Mouse (Mus musculus): ENCODE results near the gene Dctn1. TPM values are rescaled to one million over a fixed set of nuclear protein-coding genes. Genes with fewer than 3 reads are reported as not detected.

Dctn1 gene
- polyA plus RNA-seq, 1 experiment from 2014 or later = 158 TPM

GRCm38 (mm10) chr6:83142886-83143285 is 22.8 kb upstream of the Dctn1 start:
- no peak overlapping the region for H3K4me3 ChIP-seq (replicated peaks; ENCODE audit: low read length)
- H3K9ac ChIP-seq (replicated peaks; ENCODE audit: low read depth, low read length) = no peak overlapping the region
- H3K36me3 ChIP-seq (ENCODE audit: control insufficient read depth, insufficient read depth) = no peaks in the 10 kb centered on the region
- no peak for ATAC-seq
- H3K27ac ChIP-seq (ENCODE audit: low read length) = no peak overlapping the region
- no peaks in the 10 kb centered on the region; the same call in 1 of the 2 replicates for H3K27me3 ChIP-seq (replicated peaks; ENCODE audit: control insufficient read depth, insufficient read depth, low read length)
- peaks cover 11% of the 10 kb centered on the region for H3K4me1 ChIP-seq (replicated peaks; ENCODE audit: control insufficient read depth, insufficient read depth, low read length)
- H3K9me3 ChIP-seq (ENCODE audit: control insufficient read depth, low read length) = no peaks in the 10 kb centered on the region
- no peak overlapping the region for H3K4me2 ChIP-seq (ENCODE audit: low read length)
- 66% methylated on average over 11 of the region's 11 CpGs for WGBS

- no peaks in the 10 kb centered on the region; the same call in 1 of the 2 replicates for H3K27me3 ChIP-seq (replicated peaks; ENCODE audit: control insufficient read depth, insufficient read depth, low read length)
- 77% methylated on average over 2 of the region's 2 CpGs for WGBS
Measured at GRCm38 (mm10) chr6:83145209-83145608, 20.5 kb upstream of the Dctn1 start.

DNA sequence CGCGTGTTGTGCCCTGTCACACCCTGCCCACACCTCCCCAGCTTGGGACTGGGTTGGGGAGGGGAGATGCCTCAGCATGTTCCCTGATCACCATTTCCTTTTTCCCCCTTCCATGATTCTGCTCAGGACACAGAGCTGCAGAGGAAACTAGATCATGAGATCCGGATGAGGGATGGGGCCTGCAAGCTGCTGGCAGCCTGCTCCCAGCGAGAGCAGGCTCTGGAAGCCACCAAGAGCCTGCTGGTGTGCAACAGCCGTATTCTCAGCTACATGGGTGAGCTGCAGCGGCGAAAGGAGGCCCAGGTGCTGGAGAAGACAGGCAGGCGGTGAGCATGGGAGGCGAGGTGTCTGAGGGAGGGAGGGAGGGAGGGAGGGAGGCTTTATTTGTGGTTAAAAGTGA is 19.9 kb upstream of the Dctn1 start:
- no peaks in the 10 kb centered on the region for H3K36me3 ChIP-seq (ENCODE audit: control insufficient read depth, insufficient read depth)
- peaks cover 8% of the 10 kb centered on the region for H3K4me1 ChIP-seq (replicated peaks; ENCODE audit: control insufficient read depth, insufficient read depth, low read length)
- H3K9ac ChIP-seq (replicated peaks; ENCODE audit: low read depth, low read length) = no peak overlapping the region
- no peaks in the 10 kb centered on the region for H3K9me3 ChIP-seq (ENCODE audit: control insufficient read depth, low read length)
- no peak overlapping the region for H3K4me3 ChIP-seq (replicated peaks; ENCODE audit: low read length)
- H3K27me3 ChIP-seq (replicated peaks; ENCODE audit: control insufficient read depth, insufficient read depth, low read length) = no peaks in the 10 kb centered on the region; the same call in 1 of the 2 replicates
- H3K27ac ChIP-seq (ENCODE audit: low read length) = no peak overlapping the region
- H3K4me2 ChIP-seq (ENCODE audit: low read length) = no peak overlapping the region
- ATAC-seq = no peak
- WGBS = 79% methylated on average over 9 of the region's 9 CpGs

More at GRCm38 (mm10) chr6:83145209-83145608, 20.5 kb upstream of the Dctn1 start:
- H3K27ac ChIP-seq (ENCODE audit: low read length) = no peak overlapping the region
- no peak overlapping the region for H3K4me2 ChIP-seq (ENCODE audit: low read length)
- H3K9ac ChIP-seq (replicated peaks; ENCODE audit: low read depth, low read length) = no peak overlapping the region
- H3K4me1 ChIP-seq (replicated peaks; ENCODE audit: control insufficient read depth, insufficient read depth, low read length) = peaks cover 8% of the 10 kb centered on the region
- ATAC-seq = no peak
- no peak overlapping the region for H3K4me3 ChIP-seq (replicated peaks; ENCODE audit: low read length)
- H3K36me3 ChIP-seq (ENCODE audit: control insufficient read depth, insufficient read depth) = no peaks in the 10 kb centered on the region
- no peaks in the 10 kb centered on the region for H3K9me3 ChIP-seq (ENCODE audit: control insufficient read depth, low read length)

- H3K9me3 ChIP-seq (ENCODE audit: control insufficient read depth, low read length) = no peaks in the 10 kb centered on the region
- no peak overlapping the region for H3K4me2 ChIP-seq (ENCODE audit: low read length)
- H3K9ac ChIP-seq (replicated peaks; ENCODE audit: low read depth, low read length) = no peak overlapping the region
- H3K4me3 ChIP-seq (replicated peaks; ENCODE audit: low read length) = no peak overlapping the region
- H3K27ac ChIP-seq (ENCODE audit: low read length) = no peak overlapping the region
- 58% methylated on average over 7 of the region's 7 CpGs for WGBS
- peaks cover 2% of the 10 kb centered on the region for H3K4me1 ChIP-seq (replicated peaks; ENCODE audit: control insufficient read depth, insufficient read depth, low read length)
- no peak for ATAC-seq
- H3K27me3 ChIP-seq (replicated peaks; ENCODE audit: control insufficient read depth, insufficient read depth, low read length) = no peaks in the 10 kb centered on the region; the same call in 1 of the 2 replicates
- H3K36me3 ChIP-seq (ENCODE audit: control insufficient read depth, insufficient read depth) = no peaks in the 10 kb centered on the region
Measured at GRCm38 (mm10) chr6:83147280-83147679, 18.4 kb upstream of the Dctn1 start.

- 34% methylated on average over 8 of the region's 8 CpGs for WGBS
- ATAC-seq = no peak
- Histone ChIP-seq H3K36me3 (ENCODE audit: control insufficient read depth, insufficient read depth) (no peaks in the 10 kb centered on the region; the same call in 1 of the 2 replicates), H3K9me3 (ENCODE audit: control insufficient read depth, low read length) (no peaks in the 10 kb centered on the region), H3K4me3 (replicated peaks; ENCODE audit: low read length) (no peak overlapping the region), H3K4me1 (replicated peaks; ENCODE audit: control insufficient read depth, insufficient read depth, low read length) (peaks cover 12% of the 10 kb centered on the region), H3K4me2 (ENCODE audit: low read length) (no peak overlapping the region), H3K27ac (ENCODE audit: low read length) (no peak overlapping the region), H3K27me3 (replicated peaks; ENCODE audit: control insufficient read depth, insufficient read depth, low read length) (no peaks in the 10 kb centered on the region), H3K9ac (replicated peaks; ENCODE audit: low read depth, low read length) (no peak overlapping the region)
Measured at GRCm38 (mm10) chr6:83151721-83152120, 14.0 kb upstream of the Dctn1 start.

DNA sequence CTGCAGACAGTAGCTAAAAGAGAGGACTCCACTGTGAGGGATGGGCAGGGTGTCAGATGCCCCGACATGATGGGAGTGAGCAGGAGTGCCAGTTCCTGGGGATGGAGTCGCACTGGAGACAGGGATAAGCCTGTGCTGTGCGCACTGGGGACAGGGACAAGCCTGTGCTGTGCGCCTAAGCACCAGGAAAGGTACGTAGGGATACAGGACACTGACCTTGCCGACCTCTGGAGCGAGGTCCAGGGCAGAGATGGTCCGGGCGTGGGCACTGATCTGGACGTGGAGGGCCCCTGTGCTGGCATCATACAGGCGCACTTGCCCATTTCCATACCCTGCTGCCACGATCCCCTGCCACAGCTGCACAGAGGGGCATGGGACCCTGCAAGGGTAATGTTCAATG is 12.7 kb upstream of the Dctn1 start:
- WGBS = 90% methylated on average over 12 of the region's 12 CpGs
- H3K9ac ChIP-seq (replicated peaks; ENCODE audit: low read depth, low read length) = no peak overlapping the region
- no peak for ATAC-seq
- no peaks in the 10 kb centered on the region; the same call in 1 of the 2 replicates for H3K36me3 ChIP-seq (ENCODE audit: control insufficient read depth, insufficient read depth)
- no peak overlapping the region for H3K4me3 ChIP-seq (replicated peaks; ENCODE audit: low read length)
- H3K27ac ChIP-seq (ENCODE audit: low read length) = no peak overlapping the region
- no peaks in the 10 kb centered on the region for H3K27me3 ChIP-seq (replicated peaks; ENCODE audit: control insufficient read depth, insufficient read depth, low read length)
- peaks cover 12% of the 10 kb centered on the region for H3K4me1 ChIP-seq (replicated peaks; ENCODE audit: control insufficient read depth, insufficient read depth, low read length)
- no peaks in the 10 kb centered on the region for H3K9me3 ChIP-seq (ENCODE audit: control insufficient read depth, low read length)
- no peak overlapping the region for H3K4me2 ChIP-seq (ENCODE audit: low read length)

- H3K4me1 ChIP-seq (replicated peaks; ENCODE audit: control insufficient read depth, insufficient read depth, low read length) = peaks cover 12% of the 10 kb centered on the region
- no peak for ATAC-seq
- H3K27ac ChIP-seq (ENCODE audit: low read length) = no peak overlapping the region
- no peaks in the 10 kb centered on the region; the same call in 1 of the 2 replicates for H3K36me3 ChIP-seq (ENCODE audit: control insufficient read depth, insufficient read depth)
- WGBS = 84% methylated on average over 5 of the region's 5 CpGs
- H3K4me3 ChIP-seq (replicated peaks; ENCODE audit: low read length) = no peak overlapping the region
- H3K9ac ChIP-seq (replicated peaks; ENCODE audit: low read depth, low read length) = no peak overlapping the region
- H3K27me3 ChIP-seq (replicated peaks; ENCODE audit: control insufficient read depth, insufficient read depth, low read length) = no peaks in the 10 kb centered on the region
- no peak overlapping the region for H3K4me2 ChIP-seq (ENCODE audit: low read length)
- no peaks in the 10 kb centered on the region for H3K9me3 ChIP-seq (ENCODE audit: control insufficient read depth, low read length)
Measured at GRCm38 (mm10) chr6:83153485-83153884, 12.2 kb upstream of the Dctn1 start.

DNA sequence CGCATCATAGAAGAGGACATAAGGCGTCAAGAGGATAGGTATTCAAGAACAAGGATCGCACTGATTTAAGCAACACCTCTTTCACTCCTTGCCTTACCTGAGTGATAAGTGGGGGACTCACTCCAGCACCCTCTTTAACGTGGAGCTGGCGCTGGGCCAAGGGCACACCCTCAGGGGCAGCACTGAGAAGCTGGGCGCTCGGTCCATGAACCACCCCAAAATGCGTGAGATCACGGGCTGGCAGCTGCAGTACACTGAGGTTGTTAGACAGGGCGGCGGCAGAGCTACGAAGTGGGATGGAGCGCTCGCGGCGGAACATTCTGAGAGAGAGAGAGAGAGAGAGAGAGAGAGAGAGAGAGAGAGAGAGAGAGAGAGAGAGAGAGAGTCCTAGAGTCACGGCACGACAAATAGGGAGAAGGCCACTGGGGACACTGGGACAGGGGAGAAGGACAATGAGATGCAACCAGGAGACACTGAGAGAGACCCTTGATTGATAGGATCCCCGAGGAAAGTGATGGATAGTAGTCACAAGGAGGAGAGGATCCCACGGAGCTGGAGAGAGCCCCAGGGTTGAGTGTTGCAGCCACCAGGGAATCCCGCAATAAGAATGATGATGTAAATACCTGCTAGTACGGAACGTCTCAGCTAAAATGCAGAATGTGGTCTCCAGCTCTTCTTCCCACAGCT is 10.0 kb upstream of the Dctn1 start:
- Histone ChIP-seq H3K4me1 (replicated peaks; ENCODE audit: control insufficient read depth, insufficient read depth, low read length) (peaks cover 12% of the 10 kb centered on the region), H3K27me3 (replicated peaks; ENCODE audit: control insufficient read depth, insufficient read depth, low read length) (peaks cover 8% of the 10 kb centered on the region), H3K9ac (replicated peaks; ENCODE audit: low read depth, low read length) (peak overlapping the region; percentile 57), H3K4me2 (ENCODE audit: low read length) (peak overlapping the region; percentile 71), H3K27ac (ENCODE audit: low read length) (no peak overlapping the region), H3K36me3 (ENCODE audit: control insufficient read depth, insufficient read depth) (no peaks in the 10 kb centered on the region; the same call in 1 of the 2 replicates), H3K9me3 (ENCODE audit: control insufficient read depth, low read length) (no peaks in the 10 kb centered on the region), H3K4me3 (replicated peaks; ENCODE audit: low read length) (peak overlapping the region; percentile 63)
- 8% methylated on average over 23 of the region's 23 CpGs for WGBS
- ATAC-seq = peak; percentile 51

DNA sequence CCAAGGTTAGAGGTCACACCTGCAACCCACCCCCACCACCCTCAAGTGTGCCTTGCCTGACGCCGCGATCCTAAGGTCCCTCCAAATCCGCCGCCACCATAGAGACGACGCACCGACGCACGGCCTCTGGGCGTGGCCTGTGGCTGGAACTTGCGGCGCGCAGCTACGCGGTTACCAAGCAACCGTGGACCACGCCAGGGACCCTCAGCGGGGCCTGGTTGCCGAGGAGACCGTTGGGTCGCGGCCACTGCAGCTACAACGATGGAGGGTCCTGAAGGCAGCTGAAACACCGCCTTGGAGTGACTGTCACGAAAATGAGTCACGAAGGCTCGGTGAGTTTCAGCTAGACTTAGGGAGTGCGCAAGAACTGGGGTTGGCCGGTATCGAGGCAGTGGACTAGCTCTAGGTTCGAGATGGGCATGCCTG is 9.4 kb upstream of the Dctn1 start, which contains the start of the genes Wdr54 and 1700003E16Rik:
Wdr54 (minus strand) TSS at position 139 of the 426 bp plus-strand sequence.
1700003E16Rik (plus strand) TSS at position 146 of the 426 bp plus-strand sequence.
- WGBS = under 1% methylated on average over 32 of the region's 32 CpGs
- peak within 1 kb of the TSS; percentile 63 for H3K4me3 ChIP-seq (replicated peaks; ENCODE audit: low read length)
- peak; percentile 96 for ATAC-seq

More for the DNA sequence above, 9.4 kb upstream of the Dctn1 start, which contains the start of the genes Wdr54 and 1700003E16Rik:
- Histone ChIP-seq H3K4me1 (replicated peaks; ENCODE audit: control insufficient read depth, insufficient read depth, low read length) (peaks cover 12% of the 10 kb centered on the region), H3K9me3 (ENCODE audit: control insufficient read depth, low read length) (no peaks in the 10 kb centered on the region), H3K9ac (replicated peaks; ENCODE audit: low read depth, low read length) (peak within 1 kb of the TSS; percentile 57), H3K4me2 (ENCODE audit: low read length) (peak within 1 kb of the TSS; percentile 71), H3K27ac (ENCODE audit: low read length) (no peak within 1 kb of the TSS), H3K36me3 (ENCODE audit: control insufficient read depth, insufficient read depth) (no peaks in the 10 kb centered on the region; the same call in 1 of the 2 replicates), H3K27me3 (replicated peaks; ENCODE audit: control insufficient read depth, insufficient read depth, low read length) (peaks cover 13% of the 10 kb centered on the region)
